Mouse (Mus musculus) C2C12 (cell line): ENCODE data around the gene Ccdc114. TPM values are rescaled to one million over a fixed set of nuclear protein-coding genes. Genes with fewer than 3 reads are reported as not detected.

Source experiments
- H3K27me3 ChIP-seq: one replicate; pipeline ENCODE4 v1.6.1; 2011; ENCODE audit not compliant: control insufficient read depth, insufficient read depth, insufficient read length
- H3K36me3 ChIP-seq: one replicate; pipeline ENCODE4 v1.6.1; 2011; ENCODE audit not compliant: control insufficient read depth, insufficient read depth
- H3K4me3 ChIP-seq: one replicate; pipeline ENCODE4 v1.5.1; 2011; ENCODE audit warnings: mild to moderate bottlenecking, control low read depth; ENCODE audit not compliant: poor library complexity, insufficient read depth, severe bottlenecking
- H3K79me2 ChIP-seq: one replicate; pipeline ENCODE4 v1.6.1; 2011; ENCODE audit not compliant: control insufficient read depth, insufficient read depth
- H3K79me3 ChIP-seq: one replicate; pipeline ENCODE4 v1.6.1; 2011; ENCODE audit warnings: low read depth, control low read depth
- H3ac ChIP-seq: one replicate; pipeline ENCODE3; 2011; ENCODE audit warnings: low read depth; ENCODE audit not compliant: control insufficient read depth, insufficient read length
- CEBPB ChIP-seq: IDR thresholded peaks from one replicate; pipeline ENCODE4 v1.6.1; 2011; ENCODE audit warnings: low read depth, mild to moderate bottlenecking, control low read depth, moderate library complexity
- CTCF ChIP-seq: IDR thresholded peaks from one replicate; pipeline ENCODE4 v1.5.1; 2011; ENCODE audit not compliant: control insufficient read depth, insufficient read depth, insufficient read length
- FOSL1 ChIP-seq: IDR thresholded peaks from one replicate; pipeline ENCODE4 v1.8.0; 2011; ENCODE audit warnings: mild to moderate bottlenecking, low read length; ENCODE audit not compliant: poor library complexity, insufficient read depth, severe bottlenecking
- MAX ChIP-seq: IDR thresholded peaks from one replicate; pipeline ENCODE4 v1.6.1; 2011; ENCODE audit warnings: mild to moderate bottlenecking, control low read depth
- MYOD1 ChIP-seq: IDR thresholded peaks from one replicate; pipeline ENCODE4 v1.6.1; 2011; ENCODE audit warnings: low read depth; ENCODE audit not compliant: control insufficient read depth, insufficient read length
- MYOG ChIP-seq: IDR thresholded peaks from one replicate; pipeline ENCODE4 v1.6.1; 2011; ENCODE audit not compliant: control insufficient read depth, insufficient read length; ENCODE audit errors: extremely low read depth
- USF1 ChIP-seq: IDR thresholded peaks from one replicate; pipeline ENCODE4 v1.6.1; 2011; ENCODE audit warnings: low read depth, mild to moderate bottlenecking, control low read depth, moderate library complexity
- polyA plus RNA-seq: library from polyadenylated mRNA; unstranded; fragments of >200 nt; fragmentation: generic; extraction: Trizol; gene quantifications from one replicate; pipeline ENCODE4 v1.2.1, GENCODE M21; 2012; ENCODE audit warnings: missing spikeins

The Ccdc114 gene
- polyA plus RNA-seq, 1 experiment = 2.6 TPM

- H3ac ChIP-seq = peak overlapping the region; percentile 79
- H3K79me3 ChIP-seq = peaks cover 14% of the 10 kb centered on the region
- no peaks in the 10 kb centered on the region for H3K27me3 ChIP-seq
- H3K4me3 ChIP-seq = peak overlapping the region; percentile 63
- TF ChIP-seq FOSL1 = peak; percentile 97
- no peak for TF ChIP-seq MYOD1
- H3K79me2 ChIP-seq = peaks cover 46% of the 10 kb centered on the region
- peaks cover 18% of the 10 kb centered on the region for H3K36me3 ChIP-seq
Observed at GRCm38 (mm10) chr7:45920583-45921241, 3.2 kb upstream of the Ccdc114 start.

GRCm38 (mm10) chr7:45921242-45921621 is 2.6 kb upstream of the Ccdc114 start, which contains the start of gene Emp3:
Gene Emp3 (minus strand): TSS chr7:45921404.
- Histone ChIP-seq H3K4me3 (peak within 1 kb of the TSS; percentile 63), H3K79me3 (peaks cover 16% of the 10 kb centered on the region), H3K79me2 (peaks cover 46% of the 10 kb centered on the region), H3K27me3 (no peaks in the 10 kb centered on the region), H3ac (peak within 1 kb of the TSS; percentile 79), H3K36me3 (peaks cover 23% of the 10 kb centered on the region)
- TF ChIP-seq CTCF (no peak), FOSL1 (no peak), MYOD1 (no peak), USF1 (no peak), MAX (no peak), MYOG (no peak), CEBPB (no peak)

- Histone ChIP-seq H3K27me3 (no peaks in the 10 kb centered on the region), H3K4me3 (no peak overlapping the region), H3K79me3 (peaks cover 16% of the 10 kb centered on the region), H3K79me2 (peaks cover 46% of the 10 kb centered on the region), H3ac (no peak overlapping the region), H3K36me3 (peaks cover 29% of the 10 kb centered on the region)
- TF ChIP-seq CEBPB (no peak), MYOG (no peak), FOSL1 (no peak), MAX (no peak), MYOD1 (no peak), USF1 (no peak), CTCF (no peak)
Observed at GRCm38 (mm10) chr7:45921950-45922600, 1.8 kb upstream of the Ccdc114 start.

- Histone ChIP-seq H3K36me3 (peaks cover 30% of the 10 kb centered on the region), H3K27me3 (no peaks in the 10 kb centered on the region), H3ac (no peak overlapping the region), H3K4me3 (no peak overlapping the region), H3K79me2 (peaks cover 37% of the 10 kb centered on the region), H3K79me3 (peaks cover 16% of the 10 kb centered on the region)
- TF ChIP-seq CTCF = no peak
- TF ChIP-seq MYOD1 = no peak
- peak; percentile 94 for TF ChIP-seq MAX
- TF ChIP-seq FOSL1 = no peak
- TF ChIP-seq MYOG = no peak
- TF ChIP-seq USF1 = peak; percentile 75
Observed at GRCm38 (mm10) chr7:45922928-45923761, 727 bp upstream of the Ccdc114 start.

GRCm38 (mm10) chr7:45924429-45924816 is 551 bp downstream of the Ccdc114 start:
- H3K36me3 ChIP-seq = peaks cover 28% of the 10 kb centered on the region

More at GRCm38 (mm10) chr7:45924429-45924816, 551 bp downstream of the Ccdc114 start:
- no peak overlapping the region for H3ac ChIP-seq
- peaks cover 15% of the 10 kb centered on the region for H3K79me3 ChIP-seq
- no peak for TF ChIP-seq CEBPB
- TF ChIP-seq USF1 = no peak
- no peak for TF ChIP-seq MYOG
- TF ChIP-seq CTCF = no peak
- no peak for TF ChIP-seq MAX
- no peak for TF ChIP-seq FOSL1
- TF ChIP-seq MYOD1 = no peak
- no peaks in the 10 kb centered on the region for H3K27me3 ChIP-seq
- no peak overlapping the region for H3K4me3 ChIP-seq
- peaks cover 27% of the 10 kb centered on the region for H3K79me2 ChIP-seq
